Mouse (Mus musculus) kidney, adult 8-10 months (tissue): ENCODE measurements around the gene Eefsec.

Experiments used
- DNase-seq, 2 experiments: peaks; one replicate each; pipeline ENCODE4 v3.0.0; 2022

The Eefsec gene

DNA sequence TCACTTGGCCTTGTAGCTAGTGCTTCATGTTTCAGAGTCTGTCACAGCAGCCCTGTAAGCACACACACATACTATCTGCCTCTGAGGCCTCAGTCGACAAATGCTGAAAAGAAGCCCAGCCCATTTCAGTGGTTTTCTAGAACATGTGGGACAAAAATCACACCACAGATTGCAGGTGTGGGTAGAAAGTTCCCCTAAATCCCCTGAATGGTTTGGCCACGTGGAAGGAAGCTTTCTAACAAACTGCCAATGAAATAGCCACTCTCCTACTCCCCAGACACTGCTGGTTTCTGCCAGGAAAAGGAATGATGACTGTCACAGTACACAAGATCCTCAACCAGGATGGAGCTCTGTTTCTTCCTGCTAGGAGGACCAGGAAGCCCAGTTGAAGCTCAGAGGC, 33.7 kb downstream of the Eefsec start:
- DNase-seq, result no peak

DNA sequence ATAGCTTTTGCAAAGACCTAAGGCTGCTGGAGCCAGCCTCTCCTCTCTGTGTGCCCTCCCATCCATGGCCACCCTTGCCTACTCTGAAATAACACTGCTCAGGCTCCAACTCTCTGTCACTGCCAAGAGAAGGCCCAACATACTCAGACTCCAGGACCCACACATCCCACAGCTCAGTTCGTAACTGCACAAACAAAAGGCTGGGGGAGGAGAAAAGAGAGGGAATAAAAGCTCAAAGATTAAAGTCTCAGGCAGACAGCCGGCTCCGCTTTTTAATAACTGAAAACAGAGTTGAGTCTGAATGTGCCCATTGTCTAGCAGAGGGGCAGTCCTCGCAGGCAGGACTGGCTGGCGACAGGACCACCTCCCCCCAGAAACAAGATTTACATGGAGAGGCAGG, 36.8 kb downstream of the Eefsec start:
- no peak for DNase-seq

DNA sequence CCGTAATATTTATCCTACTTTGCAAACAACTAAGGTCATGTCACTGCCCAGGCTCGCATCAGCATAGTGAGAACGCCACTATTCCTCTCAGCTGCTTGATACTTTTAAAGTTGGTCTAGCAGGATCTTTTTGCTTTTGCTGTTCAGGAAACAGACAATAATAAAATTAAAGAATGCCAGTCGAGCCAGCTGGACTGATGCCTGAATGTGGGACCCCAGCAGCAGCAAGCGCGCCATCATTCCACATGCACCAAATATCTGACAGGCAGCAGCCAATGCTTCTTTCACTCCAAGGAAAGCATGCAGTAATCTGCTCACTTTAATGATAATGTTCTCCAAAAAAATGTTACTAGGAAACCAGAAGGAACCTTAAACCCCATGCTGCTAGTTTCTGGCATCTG, 45.9 kb downstream of the Eefsec start:
- no peak for DNase-seq

DNA sequence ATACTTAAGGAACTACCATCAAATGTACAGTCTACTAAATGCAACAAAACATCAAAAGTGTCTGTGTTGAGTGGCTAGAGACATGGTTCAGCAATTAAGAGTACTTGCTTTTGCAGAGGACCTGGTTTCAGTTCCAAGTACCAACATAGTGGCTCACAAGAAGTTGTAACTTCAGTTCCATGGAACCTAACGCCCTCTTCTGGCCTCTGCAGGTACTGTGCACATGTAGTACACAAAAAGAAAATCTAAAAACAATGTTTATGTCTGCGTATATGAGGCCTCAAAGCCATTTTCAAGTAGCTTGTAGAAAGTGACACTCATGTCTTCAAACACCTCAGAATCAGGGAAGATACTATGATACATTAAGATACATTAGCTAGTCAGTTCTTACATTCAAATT, 48.4 kb downstream of the Eefsec start:
- DNase-seq, result no peak

DNA sequence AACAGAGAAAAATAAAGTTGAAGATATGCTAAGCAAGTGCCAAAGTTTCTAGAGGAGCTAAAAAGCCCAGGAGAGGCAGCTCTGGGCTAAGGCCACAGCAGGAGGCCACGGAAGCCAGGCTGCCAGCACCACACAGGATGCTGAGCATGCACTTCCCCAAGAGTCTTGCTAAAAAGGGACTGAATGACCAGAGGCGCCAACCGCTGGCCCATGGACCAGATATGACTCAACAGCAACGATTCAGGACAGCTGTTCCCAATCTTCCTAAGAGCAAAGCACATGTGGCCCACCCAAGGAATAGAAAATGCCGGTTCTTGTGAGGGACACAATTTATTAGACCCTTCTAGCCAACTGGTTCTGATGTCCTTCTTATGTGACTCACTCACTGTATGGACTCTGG, 57.4 kb downstream of the Eefsec start:
- peak in 1 of 2 experiments; percentile 14 for DNase-seq

DNA sequence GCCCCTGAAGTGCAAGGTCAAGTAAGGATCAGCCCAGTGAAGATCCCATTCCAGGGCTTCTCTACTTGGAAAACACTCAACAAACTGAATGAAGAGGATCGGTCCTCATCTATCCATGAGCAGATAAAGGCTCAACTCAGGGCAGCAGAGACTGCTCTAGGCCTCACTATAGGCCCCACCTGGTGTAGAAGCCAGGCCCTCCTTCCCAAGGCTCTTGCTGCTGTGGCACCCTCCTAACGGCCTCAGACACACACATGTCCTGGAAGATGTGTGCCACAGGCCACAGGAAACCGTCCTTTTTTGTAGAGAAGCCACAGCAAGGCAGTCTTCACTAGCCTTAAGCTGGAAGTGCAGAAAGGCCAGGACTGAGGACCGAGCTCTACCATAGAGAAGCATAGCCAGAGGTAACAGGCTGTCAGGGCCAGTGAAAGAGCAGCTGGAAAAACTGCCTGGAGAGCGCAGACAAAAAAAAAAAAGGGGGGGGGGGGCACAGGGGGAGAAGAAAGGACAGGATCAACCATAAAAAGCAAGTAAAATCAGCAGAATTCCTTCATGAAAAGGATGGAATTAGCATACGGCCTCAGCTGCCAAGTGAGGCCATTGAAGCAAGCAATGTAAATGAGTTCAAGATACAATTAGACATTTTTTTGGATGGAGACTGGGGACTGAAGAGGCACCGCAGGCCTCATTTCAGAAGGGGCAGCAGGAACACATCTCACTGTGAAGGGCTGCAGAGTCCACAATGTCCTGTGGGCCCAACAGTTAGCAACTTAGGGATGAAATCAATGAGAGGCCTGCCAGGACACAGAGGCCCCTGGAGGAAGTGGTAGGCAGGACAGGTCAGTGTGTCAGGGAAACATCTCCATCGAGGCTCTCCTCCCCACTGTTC, 58.3 kb downstream of the Eefsec start:
- DNase-seq, result no peak

DNA sequence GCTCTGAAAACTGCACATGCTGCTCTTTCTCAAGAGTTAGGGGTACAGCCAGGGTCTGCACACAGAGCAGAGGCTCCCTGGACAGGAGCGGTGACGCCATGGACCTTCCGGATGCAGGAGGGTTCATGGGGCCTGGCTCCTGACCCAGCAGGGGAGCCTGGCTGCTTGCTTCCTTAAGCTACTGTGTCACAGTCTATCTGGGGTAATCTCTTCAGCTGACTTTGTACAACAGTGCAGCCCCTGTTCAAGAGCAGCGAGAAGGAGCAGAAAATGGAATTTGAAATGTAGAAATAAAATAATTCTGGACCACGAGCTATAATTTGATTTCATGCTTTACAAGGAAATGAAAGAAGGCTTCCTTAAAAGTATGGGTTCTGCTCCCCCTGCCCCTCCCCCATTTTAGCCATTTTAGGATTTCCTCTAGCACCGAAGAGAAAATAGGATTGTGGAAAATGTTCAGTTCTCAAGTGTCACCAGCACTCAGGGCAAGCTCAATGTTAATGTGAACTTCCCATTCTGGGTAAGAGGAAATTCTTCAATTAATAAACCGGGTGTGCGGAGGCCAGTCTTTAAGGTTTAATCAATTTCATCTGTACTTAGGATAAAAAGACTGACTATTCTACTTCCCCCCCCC, 61.8 kb downstream of the Eefsec start:
- no peak for DNase-seq

DNA sequence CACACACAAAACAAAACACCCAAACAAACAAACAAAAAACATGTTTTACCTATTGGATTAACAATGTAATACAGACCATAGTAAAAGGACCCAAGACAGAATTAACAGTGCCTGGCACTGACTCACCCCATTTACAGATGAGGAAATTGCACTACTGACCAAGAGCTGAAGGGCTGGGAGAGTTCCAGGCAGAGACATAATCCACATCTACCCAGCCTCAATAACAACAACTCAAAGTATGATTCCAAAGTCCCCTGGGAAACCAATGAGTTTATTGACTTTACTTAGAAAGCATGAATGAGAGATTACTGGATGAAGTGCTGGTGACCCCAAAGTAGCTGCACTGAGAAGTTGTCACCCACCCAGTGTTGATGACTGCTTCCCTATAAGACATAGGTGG, 62.6 kb downstream of the Eefsec start:
- no peak for DNase-seq

DNA sequence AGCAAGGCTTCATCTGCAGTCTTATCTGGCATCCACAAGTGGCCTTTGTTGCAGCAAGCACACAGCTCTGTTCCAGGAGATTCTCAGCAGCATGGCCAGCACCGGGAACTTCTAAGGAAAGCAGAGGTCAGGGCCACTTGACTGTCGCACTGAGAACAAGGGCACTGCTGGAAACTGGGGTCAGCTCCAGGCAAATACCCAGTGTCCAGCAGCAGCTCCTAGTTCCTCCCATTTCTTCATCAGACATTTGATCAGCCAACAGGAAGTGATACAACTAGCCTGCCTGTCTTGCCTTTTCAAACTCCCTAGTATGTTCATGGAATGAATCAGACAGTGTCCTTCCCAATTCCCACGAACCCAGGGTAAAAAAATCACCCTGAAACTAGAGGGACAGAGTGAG, 66.6 kb downstream of the Eefsec start:
- DNase-seq, result no peak

DNA sequence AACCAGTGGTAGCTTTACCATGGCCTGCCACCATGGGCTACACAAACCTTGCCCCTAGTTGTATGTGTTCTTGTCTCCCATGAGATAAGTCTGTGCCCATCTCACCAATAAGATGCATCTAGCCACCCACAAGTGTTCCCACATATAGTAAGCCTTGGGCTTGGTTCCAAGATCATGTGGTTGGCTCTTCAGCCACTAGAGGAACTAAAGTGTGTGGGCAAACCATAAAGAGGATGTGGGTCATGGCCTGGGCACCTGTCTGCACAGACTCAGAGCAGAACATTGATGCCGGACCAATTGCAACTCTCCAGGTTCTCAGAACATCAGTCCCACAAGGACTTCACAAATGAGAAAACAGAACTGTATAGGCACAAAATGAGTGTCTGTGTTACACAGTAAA, 67.5 kb downstream of the Eefsec start:
- DNase-seq, result no peak

DNA sequence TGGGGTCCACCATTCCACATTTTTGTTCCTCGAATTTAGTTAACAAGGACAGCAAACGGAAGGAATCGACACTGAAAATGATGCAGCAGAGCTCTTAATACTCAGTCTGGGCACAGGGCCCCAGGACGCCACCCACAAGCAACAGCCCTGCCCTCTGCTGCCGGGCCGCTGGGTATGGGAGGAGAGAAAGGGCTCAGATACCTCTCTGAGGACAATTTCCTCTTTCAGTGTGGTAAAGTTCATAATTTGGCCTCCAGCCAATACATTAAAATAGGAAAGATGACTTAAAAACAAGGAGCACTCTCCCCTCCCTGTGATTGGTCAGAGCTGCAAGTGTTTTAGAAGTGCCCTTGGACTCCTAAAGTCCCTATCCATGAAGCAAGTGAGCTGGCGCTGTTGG, 72.1 kb downstream of the Eefsec start:
- DNase-seq, result no peak

DNA sequence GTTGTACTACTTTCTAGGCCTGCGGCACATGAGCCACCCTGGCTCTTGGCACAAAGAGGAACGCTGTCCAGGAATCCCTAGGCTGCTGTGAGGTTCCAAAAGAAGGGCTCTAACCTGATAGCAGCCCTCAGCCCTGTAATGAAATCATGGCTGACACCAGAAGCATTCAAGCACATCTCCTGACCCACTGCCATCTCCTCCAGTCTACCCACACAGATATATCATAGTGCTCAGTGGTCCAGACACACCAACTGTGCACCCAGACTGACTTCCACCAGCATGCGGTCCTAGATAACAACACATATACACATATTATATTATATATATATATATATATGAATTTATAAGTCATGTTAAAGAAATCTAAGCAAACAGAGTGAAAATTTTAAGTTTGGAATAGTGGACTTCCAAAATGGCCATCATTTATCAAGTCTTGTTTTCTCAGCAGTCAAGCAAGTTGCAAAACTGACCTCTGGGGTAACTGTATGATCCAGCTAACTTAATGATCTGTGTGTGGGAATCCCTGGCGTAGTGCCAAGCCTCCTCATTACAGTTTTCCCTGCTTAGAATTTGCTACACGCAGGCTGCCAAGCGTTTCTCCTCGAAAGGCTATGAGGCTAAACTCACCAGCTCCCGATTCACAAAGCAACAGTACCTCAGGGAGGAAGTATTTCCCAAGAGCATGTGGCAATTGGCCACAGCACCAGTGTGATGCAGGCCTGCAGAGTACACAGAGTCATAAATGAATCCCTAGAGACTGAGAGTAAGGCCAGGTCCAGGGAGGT, 76.3 kb downstream of the Eefsec start:
- peak; percentile 28 to 31 for DNase-seq

DNA sequence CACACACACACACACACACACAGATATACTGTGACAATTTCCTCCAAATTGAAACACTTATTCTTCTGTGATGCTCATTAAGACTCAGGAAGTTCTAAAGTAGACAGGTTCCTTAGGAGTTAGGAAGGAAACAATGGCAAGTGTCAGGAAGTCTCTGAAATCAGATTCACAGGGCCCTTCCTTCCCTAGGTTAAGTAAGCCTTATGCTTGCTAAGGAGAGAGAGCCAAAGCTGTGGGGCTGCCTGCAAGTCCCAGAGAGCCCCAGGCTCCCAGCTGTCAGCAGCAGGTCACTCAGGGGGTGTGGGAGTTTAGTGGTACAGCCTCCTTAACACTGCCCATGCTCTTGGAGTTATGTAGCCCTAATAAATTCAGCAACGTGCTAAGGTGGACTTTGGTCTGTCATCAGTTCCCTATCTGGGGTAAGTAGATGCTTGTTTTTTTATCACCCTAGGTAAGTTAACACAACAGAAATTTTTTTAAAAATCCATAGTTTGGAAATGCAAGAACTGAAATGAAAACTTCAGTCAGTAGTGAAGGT, 82.8 kb downstream of the Eefsec start:
- DNase-seq, result no peak

DNA sequence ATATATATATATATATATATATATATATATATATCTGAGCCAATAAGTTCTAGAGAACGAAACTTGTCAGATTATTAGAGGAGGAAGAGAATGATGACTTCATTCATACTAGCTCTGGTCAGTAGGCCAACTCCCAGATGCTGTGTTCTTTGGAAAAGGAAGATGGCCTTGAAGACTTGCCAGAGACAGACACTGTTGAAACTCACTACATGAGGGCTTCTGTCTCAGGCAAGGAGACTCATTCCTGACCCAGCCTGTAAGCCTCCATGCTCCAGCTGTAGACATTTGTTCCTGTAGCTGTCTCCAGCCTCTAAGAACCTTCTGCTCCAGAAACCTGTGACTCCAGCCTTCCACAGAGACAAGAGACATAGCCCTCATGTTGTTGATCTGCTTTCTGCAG, 85.2 kb downstream of the Eefsec start:
- no peak for DNase-seq

DNA sequence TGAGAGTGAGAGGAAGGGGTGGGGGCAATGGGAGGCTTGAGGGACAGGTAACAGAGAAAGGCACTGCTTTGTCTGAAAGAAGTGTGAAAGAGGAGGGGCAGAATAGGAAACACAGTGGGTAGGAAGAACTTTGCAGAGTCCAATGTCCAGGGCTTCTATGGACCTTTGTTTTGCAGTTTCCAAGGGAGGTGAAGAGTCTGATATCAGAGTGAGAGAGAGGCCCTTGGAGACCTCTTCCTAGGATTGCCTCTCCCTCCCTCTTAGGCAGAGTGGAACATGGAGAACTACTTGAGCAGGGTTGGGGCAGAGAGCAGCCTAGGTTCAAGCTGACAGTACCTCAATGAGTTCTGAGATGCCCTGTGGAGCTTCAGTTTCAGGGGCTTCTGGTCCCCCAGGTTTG, 88.1 kb downstream of the Eefsec start:
- no peak for DNase-seq

DNA sequence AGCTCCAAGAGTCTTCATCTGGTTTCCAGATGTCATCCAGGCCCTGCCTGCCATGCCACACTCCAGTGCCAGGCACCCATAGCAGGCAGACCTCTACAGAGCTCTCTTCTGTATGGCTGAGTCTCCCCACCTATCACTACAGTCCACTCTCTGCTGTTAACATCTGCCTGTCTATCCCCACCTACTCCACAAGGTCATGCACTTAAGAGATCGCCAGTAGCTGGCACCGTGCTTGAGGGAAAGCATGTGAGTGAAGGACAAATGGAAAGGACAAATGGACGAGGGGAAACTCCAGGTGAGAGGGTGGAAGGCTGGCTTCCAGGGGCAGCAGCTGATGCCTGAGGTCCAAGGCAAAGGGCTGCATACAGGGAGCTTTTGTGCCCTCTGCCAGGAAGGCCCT, 90.5 kb downstream of the Eefsec start:
- peak in 1 of 2 experiments; percentile 22 for DNase-seq

DNA sequence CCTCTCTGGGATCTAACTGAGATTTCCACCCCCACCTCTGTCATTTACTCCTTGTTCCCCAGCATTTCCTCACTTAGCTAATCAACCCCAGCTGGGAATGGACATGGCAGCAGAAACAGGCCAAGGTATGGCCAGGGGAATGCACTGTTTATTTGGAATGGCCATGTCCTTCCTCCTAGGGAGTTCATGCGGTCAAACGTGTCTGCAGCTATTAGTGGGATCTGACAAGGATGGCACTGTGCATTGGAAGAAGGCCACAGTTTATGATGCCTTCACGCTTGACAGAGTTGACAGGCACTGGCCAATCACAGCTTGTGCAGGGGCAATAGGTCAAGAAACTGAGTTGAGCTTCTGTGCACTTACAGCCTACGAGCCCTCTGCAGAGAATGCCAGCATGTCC, 93.8 kb downstream of the Eefsec start:
- no peak for DNase-seq

DNA sequence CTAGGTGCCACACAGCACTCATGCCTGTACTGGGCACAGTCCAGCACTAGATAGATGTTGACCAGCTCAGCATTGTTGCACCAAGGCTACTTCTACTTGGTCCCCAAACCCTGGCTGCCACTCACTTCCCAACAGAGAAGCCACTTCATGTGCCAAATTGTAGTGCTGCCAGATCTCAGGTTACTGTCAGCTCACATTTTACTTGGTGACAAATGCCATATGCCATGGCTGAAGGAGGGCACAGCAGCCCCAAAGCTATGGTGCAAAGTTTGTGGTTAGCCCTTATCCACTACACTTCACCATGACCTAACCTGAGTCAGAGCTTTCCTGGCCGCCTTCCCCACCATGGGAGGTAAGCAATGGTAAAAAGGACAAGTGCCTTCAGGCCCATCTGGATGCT, 99.6 kb downstream of the Eefsec start:
- no peak for DNase-seq

DNA sequence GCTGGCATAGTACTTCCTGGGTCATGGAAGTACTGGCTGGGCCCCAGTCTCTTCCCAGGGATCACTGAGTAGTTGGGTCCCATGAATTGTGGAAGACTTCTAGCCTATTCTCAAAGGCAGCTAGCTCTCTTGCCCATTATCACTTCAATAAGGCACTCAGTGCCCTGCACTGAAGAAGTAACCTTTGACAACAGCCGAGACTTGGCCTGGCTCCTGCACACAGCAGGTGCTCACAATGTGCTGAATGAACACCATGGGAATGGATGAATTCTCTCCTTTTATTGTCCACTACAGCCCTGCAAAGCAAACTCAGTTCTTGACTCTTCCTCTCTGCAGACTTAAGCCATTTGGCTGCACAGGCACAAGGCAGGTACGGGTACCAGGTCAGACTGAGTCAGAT, 101.0 kb downstream of the Eefsec start:
- DNase-seq, result no peak

DNA sequence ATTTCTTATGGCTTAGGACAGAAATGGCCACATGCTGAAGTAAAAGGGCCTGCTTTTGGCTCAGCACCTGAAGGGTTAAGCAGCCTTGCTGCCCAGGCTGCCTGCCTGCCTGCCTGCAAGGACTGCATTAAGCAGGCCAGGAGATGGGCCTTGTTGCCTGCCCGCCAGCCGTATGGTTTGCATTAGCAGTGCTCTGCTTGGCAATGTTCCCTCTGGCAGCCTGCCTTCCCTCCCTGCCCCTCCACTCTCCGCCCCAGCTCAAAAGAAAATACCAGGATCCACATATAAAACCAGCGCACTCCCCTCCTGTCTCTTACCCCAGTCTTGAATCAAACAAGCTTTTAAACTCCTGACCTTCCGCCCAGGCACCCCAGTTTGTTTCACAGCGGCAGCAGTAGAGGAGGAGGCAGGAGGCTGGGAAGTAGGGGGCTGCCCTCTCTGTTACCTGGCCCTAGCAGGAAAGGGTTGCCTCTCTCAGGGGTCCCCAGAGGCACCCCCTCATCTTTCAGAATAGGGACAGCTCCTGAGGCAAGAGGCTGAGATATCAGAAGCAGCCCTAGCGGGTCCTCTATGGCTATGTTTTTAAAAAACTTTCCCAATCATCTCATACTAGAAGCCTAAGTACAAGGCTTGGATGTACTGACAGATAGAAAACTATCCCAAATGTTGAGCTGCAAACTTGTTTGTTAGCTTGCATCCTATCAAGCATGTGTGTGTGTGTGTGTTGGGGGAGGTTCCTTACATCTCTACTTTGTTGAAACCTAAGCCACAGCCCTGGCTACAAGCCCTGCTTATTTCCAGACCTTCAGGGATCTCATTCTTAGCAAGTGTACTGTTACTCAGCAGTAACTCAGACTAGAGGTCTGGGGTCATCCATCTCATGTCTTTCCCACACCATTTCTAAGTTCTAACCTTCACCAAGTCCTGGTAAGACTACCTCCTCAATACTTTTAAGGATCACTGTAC, 102.6 kb downstream of the Eefsec start:
- DNase-seq, result peak; percentile 58 to 66

DNA sequence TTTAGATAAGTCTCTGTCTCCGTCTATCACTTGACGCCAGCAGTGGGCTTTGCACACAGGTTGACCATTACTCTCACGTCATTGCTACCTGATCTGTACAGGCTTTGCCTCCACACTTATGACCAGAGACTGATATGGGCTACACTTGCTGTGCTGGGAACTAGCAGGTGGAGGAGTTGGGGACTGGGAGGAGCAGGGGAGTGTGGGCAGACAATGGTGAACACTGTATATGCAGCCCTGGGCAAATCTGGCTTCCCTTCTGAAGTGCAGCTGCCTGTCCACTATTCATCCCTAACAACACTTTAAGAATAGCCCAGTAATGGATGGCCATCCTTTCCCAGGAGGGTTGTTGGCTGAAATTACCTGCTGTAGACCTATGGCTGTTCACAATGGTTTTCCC, 103.4 kb downstream of the Eefsec start:
- DNase-seq, result no peak

DNA sequence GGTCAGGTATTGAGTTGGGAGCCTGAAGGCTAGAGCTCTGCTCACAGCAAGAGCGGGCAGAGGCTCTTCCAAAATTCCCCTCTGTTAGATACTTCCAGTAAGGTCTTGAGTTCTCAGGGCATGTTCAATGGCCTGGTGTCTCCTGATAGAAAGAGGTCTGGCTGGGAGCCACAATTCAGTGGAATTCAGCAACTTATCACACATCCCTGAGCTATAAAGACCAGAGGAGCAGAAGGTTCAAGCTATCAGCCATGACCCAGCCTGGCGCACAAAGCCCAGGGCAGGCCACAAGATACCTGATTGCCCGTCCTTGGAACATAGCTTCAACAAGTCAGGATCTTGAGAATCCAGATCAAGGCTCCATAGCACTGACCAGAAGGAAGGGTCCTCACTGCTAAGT, 105.2 kb downstream of the Eefsec start:
- no peak for DNase-seq
